Mouse (Mus musculus) gastrocnemius, postnatal 14 days (tissue): Measurements from ENCODE around the gene Rpf2. TPM values are rescaled to one million over a fixed set of nuclear protein-coding genes. Genes with fewer than 3 reads are reported as not detected.
A peak's percentile ranks its signal among the peaks of the same experiment; 100 is the strongest.

ENCODE experiments used
- DNase-seq: peaks from one replicate; pipeline ENCODE4 v3.0.0; 2021; ENCODE audit warnings: mixed read lengths
- intact Hi-C: fragments of 180-260 bp; cut with DNase I; formaldehyde crosslinking; loops from one replicate; pipeline ENCODE4 v1.15.1; 2025; ENCODE audit warnings: low total_unique reads
- total RNA-seq, 2 experiments: library from RNA; stranded (reverse); gene quantifications; 2 replicates each; pipeline ENCODE4 v1.2.3; 2021

Gene Rpf2
- total RNA-seq, 2 experiments from 2014 or later = 16.2 to 19.2 TPM

DNA sequence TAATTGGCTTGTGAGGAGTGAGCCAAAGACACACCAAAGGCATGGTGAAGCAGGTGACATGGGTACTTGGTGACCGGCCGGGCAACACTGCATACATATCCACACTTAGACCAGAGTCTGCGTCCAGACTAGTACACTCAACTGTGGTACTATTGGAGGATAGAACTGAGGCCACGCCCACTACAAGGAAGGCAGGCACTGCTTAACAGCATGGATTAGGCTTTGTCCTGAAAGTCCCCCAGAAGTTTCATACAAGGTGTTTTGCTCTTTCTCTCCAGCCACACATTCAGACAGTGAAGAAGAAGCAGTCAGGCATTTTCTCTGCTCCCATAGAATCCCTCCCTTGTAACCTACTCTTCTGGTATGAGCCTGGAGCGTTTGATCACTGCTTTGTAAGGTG lies 9.9 kb upstream of the Rpf2 start:
- peak; percentile 48 for DNase-seq

DNA sequence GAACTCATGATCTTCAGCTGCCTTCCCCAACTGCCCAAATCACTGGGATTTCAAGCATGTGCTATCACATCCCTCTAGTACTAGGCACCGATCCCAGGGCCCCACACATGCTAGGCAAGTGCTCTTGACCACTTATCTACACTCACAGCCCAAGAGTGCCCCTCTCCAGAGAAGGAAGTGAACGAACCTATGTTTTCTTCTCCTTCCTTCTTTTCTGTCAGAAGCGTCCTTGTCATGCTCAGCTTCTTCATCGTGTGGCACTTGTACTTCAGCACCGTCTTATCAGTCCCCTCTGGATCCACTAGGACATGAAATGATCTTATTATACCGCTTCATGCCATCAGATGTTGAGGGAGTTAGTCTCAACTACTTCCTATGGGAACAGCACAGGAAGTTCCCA lies 4.1 kb upstream of the Rpf2 start:
- no peak for DNase-seq
- intact Hi-C loops = no loop called here

More for the DNA sequence above, 9.9 kb upstream of the Rpf2 start:
- intact Hi-C loops = no loop called here

DNA sequence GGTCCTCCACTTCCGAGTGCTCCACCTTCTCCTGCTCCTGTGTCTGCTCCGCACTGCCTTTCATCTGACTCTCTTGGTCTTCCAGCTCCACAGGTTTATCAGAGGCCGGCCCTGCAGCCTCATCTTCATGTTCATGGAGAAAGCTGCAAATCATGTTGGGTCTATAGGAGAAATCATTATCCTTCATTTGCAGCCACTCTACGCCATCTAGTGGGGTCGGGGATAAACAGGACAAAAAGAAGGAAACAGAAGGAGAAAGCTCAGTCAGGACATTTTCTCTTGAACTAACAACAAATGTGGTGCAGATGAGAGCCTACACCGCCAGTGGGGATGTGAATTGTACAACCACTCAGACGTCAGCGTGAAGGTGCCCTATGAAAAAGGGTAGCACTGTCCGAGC lies 2.8 kb upstream of the Rpf2 start:
- intact Hi-C loops = no loop called here
- no peak for DNase-seq

DNA sequence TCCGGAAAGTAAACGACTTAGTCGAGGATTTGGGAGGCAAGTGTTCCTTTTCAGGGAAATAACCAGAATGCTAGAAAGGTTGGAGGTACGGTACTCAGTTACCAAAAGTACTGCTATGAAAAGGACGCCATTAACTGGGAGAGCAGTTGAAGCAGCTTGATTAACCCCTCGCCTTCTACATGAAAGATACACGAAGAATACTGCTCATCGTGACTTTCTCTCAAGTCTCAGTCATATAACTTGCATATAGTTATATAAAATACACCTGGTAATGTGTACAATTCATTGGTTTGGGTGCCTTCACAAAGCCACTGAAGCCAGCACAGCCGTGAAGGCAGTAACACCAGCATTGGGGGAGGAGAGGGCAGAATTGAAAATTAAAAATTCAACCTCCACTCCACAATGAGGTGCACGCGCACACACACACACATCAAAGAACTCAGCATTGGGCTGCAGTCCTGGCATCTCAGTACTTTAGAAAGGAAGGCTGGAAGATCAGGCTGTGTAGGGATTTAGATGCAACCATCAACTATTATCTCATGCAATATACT lies 405 bp upstream of the Rpf2 start:
- DNase-seq = no peak
- intact Hi-C loops = no loop called here

DNA sequence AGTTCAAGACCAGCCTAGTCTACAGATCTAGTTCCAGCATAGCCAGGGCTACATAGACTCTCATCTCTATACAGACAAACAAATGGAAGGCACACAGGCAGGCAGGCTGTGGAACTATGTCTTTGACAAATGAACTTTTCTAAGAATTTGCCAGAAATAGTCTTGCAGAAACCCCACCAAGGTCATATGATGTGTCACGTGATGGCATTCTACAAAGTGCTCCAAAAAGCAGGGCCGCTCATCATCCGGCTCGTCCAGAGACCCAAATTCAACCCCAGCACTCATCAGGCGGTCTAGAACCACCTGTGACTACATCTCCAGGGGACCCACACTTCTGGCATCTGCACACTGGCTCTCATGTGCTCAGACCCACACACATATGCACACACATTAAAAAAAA lies 9.0 kb downstream of the Rpf2 start:
- no peak for DNase-seq
- intact Hi-C loops = no loop called here

DNA sequence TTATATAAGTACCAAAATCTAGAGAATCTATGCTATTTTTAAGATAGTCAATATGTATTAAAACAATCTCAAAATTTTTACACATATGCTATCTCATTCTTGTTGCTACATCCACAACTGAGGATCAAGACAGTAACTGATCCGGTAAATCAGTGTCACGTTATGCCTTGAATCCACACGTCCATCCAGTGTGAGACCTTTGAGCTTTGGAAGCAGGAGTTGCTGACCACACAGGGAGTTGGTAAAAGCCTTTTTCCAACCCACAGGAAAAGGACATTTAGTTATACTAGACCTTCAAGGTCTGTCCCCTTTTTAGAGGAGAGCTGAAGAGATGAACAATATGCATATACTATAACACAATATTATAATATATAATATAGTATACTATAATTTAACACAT lies 13.6 kb downstream of the Rpf2 start:
- no peak for DNase-seq
- intact Hi-C loops = no loop called here

DNA sequence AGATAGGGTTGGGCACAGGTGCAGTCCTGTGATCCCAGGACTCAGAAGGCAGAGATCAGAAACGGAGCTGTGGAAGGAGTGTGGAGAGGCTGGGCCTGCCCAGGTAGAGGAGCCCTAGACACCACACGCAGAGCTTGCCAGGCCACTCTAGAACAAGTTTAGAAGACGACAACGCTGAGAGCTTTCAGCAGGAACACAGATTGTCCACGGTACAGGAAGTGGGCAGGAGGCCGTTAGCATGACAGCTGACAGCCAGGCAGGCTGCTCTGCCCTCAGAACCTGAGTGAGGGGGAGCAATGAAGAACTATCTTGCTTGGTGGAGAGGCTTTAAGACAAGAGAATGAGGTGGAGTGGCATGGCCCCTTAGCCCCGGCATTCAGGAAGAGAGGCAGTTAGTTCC lies 14.4 kb downstream of the Rpf2 start:
- DNase-seq = no peak
- intact Hi-C loops = no loop called here

DNA sequence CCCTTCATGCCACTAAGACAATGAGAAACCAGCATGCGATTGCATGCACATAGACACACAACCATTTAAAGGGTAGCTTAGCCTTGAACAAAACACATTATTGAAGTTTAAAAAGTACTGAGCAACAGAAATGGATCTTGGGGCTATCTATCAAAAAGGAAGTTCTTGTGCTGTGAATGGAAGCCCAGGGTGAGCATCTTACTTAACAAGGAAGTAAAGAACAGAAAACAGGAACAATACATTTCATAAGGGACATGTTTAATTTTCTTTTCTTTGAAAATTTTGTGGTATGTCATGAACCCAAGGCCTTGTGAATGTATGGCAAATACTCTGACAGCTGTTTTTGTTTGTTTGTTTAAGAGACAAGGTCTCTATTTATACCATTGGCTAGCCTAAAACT lies 17.1 kb downstream of the Rpf2 start:
- no peak for DNase-seq
- intact Hi-C loops = no loop called here

DNA sequence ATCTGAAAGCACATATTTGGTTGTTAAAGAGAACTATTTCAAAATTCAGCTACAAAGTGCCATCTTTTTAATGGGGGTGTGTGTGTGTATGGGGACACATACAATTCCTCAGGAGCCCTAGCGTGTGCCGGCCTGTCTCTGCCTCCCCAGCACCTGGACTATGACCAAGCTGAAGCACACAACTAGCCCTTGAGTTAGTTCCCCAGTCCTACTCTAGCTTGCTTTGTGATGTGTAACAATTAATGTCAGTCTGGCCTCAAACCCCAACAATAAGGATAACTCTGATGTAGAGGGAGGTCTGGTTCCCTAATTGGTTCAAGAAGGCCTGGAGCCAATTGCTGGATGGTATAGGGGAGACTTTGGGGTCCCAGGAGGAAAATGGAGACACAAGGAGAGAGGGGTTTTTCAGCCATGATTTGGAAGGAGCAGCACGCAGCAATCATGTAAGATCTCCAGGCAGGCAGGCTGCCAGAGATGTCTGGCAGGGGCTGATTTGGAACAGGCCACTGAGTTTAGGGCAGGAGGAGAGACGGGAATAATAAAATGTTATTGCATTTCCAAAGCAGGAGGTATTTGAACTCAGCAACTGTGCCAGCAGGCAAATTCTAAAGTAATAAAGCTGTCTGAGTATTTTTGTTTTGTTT lies 19.1 kb downstream of the Rpf2 start:
- DNase-seq = peak; percentile 34
- intact Hi-C loops = no loop called here

DNA sequence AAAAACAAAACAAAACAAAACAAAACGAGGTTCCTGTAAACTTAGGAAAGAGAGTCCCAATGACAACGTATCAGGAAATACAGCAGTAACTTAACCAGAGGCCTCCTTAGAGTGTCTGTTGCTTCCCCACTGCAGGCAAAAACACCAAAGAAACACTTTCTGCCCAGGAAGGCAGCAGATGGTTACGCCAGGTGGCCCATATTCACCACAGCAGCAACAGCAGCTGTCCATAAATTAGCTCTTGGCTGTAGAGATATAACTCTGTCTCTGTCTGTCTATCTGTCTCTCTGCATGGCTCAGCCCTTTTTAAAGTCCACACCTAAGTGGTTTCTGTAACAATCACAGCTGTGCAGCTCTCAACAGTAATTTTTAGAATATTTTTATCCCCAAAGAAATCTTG lies 28.0 kb downstream of the Rpf2 start:
- no peak for DNase-seq
- intact Hi-C loops = no loop called here

DNA sequence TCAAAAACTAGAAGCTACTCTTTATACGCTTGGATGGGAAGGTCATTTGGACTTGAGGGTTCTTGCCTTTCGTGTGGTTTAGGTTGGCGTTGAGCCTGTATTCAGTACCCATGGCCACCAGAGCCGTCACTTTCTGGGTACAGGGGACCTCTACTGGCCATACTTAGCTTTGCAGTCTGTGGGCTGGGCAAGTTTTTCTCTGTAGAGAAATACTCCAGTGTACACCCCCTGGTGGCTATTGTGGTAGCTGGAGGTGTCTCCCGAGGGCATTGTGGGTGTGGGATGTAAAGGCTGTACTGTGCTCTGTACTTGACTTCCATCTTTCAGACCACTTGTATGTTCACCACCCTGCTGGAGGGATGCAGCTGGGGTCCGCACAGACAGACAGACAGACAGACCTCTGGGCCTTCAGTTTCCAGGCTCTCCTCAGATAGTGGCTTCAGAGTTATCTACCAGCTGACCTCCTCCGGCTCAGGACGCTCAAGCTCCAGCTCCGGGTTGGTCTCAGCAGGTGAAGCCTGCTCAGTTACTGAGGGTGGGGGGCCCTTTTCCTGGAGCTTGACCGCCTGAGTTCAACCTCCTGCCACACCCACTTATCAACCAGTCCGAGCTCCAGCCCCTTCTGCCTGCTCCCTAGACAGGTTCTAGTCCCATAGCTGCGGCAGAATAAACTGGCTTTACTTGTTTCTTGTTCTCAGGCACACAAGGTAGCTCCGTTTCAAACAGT lies 34.2 kb downstream of the Rpf2 start:
- intact Hi-C loops = loop anchor here (2.0 kb wide), 1 partner anchor 160 kb away; no protein-coding TSS in a partner anchor
- DNase-seq = peak; percentile 87

DNA sequence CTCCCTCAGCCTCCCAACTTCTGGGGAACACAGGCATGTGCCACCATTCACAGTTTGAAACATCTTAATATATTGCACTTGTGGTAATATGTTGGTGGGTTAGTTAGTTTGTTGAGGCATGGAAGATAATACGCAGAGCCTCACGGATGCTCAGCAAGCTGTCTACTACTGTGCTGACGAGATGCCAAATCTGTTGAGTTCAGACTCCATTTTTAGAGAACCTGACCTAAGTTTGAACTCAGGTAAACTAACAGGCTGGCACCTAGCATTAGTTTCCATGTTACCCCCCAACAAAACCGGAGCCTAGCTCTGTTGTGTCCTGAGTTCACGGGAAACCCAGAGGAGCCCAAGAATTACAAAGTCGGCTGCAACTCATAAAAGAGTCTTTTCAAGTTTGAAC lies 51.8 kb downstream of the Rpf2 start:
- DNase-seq = no peak
- intact Hi-C loops = no loop called here

DNA sequence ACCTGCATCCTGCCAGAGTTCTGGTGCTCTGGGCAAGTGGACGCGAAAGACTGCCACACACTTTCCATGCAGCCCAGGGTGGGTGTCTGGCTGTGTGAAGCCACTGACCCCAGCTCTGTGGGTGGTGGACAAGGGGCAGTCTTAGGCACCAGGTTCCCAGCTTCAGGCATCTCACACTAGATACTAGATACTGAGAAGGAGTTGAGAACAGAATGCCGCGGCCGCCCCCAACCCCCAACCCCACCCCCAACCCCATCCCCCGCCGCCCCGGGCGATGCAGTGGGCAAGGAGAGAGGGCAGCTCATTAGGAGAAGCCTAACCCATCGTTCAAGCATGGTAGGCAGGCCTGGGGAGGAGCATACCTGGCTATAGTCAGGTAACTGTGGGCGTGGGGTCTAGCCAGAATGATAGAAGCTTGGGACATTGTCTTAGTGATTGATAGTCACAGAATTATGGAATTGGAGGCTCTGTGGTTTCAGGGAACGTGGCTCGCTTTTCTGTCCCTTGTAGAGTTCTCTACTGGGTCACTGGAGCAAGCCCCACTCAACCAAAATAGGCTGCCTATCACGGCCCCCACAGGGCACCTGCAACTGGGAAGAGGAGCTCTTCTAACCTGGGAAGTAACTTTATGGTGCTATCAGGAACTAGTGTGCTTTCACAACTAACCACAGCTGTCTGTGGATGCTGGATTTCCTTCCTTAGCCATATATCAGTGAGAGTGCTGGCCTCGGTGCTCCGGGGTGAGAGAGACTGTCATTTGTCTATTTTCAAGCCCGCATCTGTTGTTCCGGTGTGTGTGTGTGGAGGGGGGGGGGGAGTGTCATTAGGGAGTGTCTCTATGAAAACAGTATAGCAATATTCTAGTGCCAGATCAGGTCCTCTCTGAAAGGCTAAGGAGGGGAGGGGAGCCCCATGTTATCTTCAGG lies 54.6 kb downstream of the Rpf2 start:
- intact Hi-C loops = no loop called here
- no peak for DNase-seq

DNA sequence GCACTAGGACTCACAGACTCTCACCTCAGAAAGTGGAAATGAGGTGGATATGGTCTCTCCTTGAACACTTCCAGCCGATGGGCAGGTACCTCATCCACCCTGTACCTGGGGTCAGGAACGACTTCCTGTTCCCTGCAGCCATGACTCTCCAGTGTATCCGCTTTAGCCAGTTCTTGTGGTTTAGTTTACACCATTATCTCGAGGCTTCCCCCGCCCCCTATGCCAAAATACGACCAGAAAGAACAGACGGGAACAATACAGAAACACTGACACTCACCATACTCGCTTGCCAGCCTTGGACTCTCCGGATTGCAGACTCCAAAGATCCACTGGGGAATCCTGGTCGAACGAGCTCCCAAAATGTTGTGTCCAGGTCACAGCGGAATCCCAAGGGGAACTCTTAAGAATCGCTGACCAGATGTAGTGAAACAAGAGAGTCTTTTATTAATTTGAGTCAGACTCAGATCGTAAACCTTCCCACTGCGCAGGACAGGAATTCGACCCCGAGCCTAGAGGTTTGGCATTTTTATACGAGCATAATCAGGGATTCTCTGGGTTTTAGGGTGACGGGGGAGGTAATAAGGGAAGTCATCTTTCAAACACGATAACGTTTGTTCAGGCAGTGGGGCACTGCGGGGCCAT lies 55.4 kb downstream of the Rpf2 start:
- intact Hi-C loops = no loop called here

DNA sequence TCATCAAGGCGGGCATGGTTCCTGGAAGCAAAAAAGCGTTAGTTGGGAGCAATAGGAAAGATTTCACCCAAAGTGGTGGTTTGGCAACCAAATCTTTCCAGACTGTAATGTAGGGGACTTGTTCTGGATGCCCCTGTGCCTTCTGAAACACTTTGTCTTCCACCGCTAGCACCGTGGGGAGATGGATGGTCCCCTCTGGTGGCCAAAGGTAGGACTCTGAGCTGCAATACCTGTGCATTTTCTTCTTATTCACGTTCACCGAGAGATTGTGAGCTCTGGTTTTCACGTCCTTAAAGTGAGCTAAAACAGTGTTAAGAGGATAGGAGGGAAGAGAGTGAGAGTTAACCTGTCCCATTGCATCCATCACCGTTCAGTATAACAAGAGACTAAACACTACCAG lies 56.0 kb downstream of the Rpf2 start:
- no peak for DNase-seq
- intact Hi-C loops = no loop called here

More for the DNA sequence above, 55.4 kb downstream of the Rpf2 start:
- no peak for DNase-seq

DNA sequence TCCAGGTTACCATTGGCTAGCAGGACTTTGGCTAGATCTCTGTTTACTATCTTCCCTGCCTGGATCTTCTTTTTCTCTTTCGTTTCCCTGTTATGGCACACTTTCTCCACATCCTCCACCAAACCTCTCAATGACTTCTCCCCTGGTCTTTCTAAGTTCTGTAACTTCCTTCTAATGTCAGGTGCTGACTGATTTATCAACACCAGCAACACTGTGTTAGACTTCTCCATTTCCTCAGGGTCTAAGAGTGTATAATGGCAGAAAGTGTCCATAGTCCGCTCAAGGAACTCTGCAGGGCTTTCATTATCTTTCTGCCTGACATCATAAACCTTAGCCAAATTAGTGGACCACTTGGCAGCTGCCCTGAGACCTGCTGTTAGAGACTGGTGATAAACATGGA lies 57.1 kb downstream of the Rpf2 start:
- intact Hi-C loops = no loop called here

DNA sequence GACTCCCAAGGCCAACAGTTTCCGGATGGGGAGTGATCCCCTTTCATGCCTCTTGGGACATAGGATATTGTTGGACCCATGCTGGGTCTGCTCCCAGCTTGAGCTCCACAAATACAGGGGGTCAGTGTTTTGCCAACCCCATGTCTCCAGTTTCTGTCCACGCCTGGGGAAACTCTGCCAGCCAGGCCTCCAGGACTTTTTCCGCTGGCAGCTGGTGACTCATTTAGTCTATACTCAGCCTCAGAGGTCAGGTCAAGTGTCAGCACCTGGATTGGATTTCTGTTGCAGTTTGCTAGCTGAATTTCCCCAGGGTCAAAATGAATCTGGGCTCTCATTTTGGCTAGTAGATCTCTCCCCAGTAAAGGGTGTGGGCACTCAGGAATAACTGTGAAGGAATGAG lies 58.0 kb downstream of the Rpf2 start:
- intact Hi-C loops = no loop called here
- DNase-seq = peak; percentile 70

More for the DNA sequence above, 57.1 kb downstream of the Rpf2 start:
- no peak for DNase-seq

DNA sequence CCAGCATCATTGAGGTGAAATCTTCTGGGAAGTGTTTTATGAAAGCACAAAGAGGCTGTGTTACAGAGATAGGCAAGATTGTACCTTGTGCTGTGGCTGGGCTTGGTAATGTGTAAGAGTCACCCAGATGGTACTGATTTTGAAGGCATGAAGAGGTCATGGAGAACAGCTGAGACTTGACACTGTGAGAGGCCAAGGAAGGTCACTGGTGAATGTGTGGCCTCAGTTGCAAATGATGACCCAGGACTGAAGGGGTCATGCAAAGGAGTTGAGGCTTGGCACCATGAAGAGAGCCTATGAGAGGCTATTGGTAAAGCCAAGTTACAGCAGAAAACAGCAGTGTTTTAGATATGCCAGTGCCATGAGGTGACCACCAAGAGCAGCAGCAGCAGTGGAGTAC lies 60.9 kb downstream of the Rpf2 start:
- intact Hi-C loops = no loop called here

DNA sequence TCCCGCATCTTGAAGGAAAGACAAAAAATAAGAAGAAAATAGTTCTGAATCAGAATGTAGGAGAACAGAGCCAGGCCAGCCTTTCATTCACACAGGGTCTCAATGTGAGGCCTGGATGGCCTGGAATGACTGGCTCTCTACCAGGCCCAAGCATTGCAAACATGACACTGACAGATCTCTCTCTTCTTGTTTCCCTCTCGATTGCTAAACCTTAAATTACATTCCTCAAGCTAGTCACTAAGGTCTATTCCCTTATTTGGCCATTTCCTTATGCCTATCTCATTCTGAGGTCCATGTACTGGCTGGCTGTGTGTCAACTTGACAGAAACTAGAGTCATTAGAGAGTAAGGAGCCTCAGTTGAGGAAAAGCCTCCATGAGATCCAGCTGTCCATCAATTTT lies 66.8 kb downstream of the Rpf2 start:
- intact Hi-C loops = no loop called here
- DNase-seq = no peak

More for the DNA sequence above, 60.9 kb downstream of the Rpf2 start:
- no peak for DNase-seq

DNA sequence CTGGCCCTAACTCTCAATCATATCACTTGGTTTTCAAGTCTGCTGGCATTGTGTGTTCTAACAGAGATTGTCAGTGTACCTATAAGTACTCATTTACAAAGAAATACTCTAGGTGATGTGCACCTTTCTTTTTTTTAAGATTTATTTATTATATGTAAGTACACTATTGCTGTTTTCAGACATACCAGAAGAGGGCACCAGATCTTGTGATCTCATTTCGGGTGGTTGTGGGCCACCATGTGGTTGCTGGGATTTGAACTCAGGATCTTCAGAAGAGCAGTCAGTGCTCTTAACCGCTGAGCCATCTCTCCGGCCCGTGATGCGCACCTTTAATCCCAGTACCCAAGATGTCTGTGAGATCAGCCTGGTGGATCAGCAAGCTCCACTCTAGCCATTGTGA lies 67.7 kb downstream of the Rpf2 start:
- intact Hi-C loops = no loop called here
- DNase-seq = no peak
